Mouse (Mus musculus) hindbrain, embryonic 12.5 days (tissue): ENCODE measurements around the gene Gm49721. TPM values are rescaled to one million over a fixed set of nuclear protein-coding genes. Genes with fewer than 3 reads are reported as not detected.
"Not testable (repeated sequence)": the region's sequence is repeated elsewhere in the genome, so short reads cannot be mapped to it uniquely, and the experiment has no call there.

Source experiments
- ATAC-seq: fragments of 200-750 bp; cut with Nextera tagmentation; 2 replicates; pipeline ENCODE4 v1.8.0; 2017; ENCODE audit warnings: moderate TSS enrichment; ENCODE audit not compliant: low FRiP score
- H3K27ac ChIP-seq: fragments of 300-500 bp; sonication (generic); 2 replicates; pipeline ENCODE4 v1.5.1; 2016; ENCODE audit warnings: mild to moderate bottlenecking
- H3K27me3 ChIP-seq: fragments of 300-500 bp; sonication (generic); 2 replicates; pipeline ENCODE4 v1.6.1; 2016; ENCODE audit warnings: mild to moderate bottlenecking
- H3K36me3 ChIP-seq: fragments of 300-500 bp; sonication (generic); 2 replicates; pipeline ENCODE4 v1.6.1; 2016; ENCODE audit warnings: mild to moderate bottlenecking
- H3K4me1 ChIP-seq: fragments of 300-500 bp; sonication (generic); 2 replicates; pipeline ENCODE4 v1.6.1; 2016
- H3K4me2 ChIP-seq: fragments of 300-500 bp; sonication (generic); replicated peaks from 2 replicates; pipeline ENCODE4 v1.6.1; 2016; ENCODE audit warnings: mild to moderate bottlenecking
- H3K4me3 ChIP-seq: fragments of 300-500 bp; sonication (generic); 2 replicates; pipeline ENCODE4 v1.5.1; 2016; ENCODE audit warnings: mild to moderate bottlenecking
- H3K9ac ChIP-seq: fragments of 300-500 bp; sonication (generic); 2 replicates; pipeline ENCODE4 v1.6.1; 2016; ENCODE audit warnings: mild to moderate bottlenecking, moderate library complexity
- H3K9me3 ChIP-seq: fragments of 300-500 bp; sonication (generic); replicated peaks from 2 replicates; pipeline ENCODE4 v1.6.1; 2016; ENCODE audit warnings: mild to moderate bottlenecking
- WGBS: fragments of 180-500 bp; shearing (Covaris S2); methylation state at CpG from one replicate; pipeline ENCODE4 v1.1.7; 2016; 5-methylcytosine and 5-hydroxymethylcytosine counted together
- polyA plus RNA-seq: library from polyadenylated mRNA; unstranded; fragments of >200 nt; fragmentation: Nextera tagmentation; extraction: Ambion mirVana; gene quantifications from 2 replicates; pipeline ENCODE4 v1.2.1, GENCODE M21; 2016

The Gm49721 gene
- polyA plus RNA-seq, 1 experiment from 2014 or later, result 0.84 TPM

- WGBS, result 58% methylated on average over 3 of the region's 17 CpGs
These were observed 54.8 kb downstream of the Gm49721 start for GRCm38 (mm10) chr17:7033192-7034166.

DNA sequence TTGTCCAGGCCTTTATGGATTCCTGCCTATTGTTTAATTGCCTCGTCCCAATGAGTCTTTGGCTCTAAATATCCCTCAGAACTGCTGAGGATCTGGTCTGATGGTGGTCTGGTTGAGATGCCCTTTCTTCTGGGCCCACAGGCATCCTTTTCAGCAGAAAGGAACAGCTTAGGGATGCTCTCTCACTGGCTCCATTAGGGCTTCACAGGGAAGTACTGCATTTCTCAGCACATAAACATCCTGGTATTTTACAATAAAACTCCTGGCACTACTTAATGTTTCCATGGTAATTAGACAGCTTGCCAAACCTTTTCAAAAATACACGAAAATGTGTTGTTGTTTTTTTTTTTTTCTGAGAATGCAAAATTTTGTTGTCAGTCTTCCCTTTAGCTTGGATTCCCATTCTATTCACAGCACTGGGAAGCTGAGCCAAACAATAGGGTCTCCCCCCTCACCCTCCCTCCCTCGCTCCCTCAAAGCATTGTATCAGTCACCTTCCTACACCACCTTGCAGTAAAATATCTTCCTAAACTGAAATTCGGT, 90.4 kb downstream of the Gm49721 start:
- ATAC-seq, H3K9ac ChIP-seq, H3K36me3 ChIP-seq, H3K4me3 ChIP-seq, H3K4me2 ChIP-seq, H3K27ac ChIP-seq, H3K27me3 ChIP-seq, H3K9me3 ChIP-seq, H3K4me1 ChIP-seq: not testable (repeated sequence)
- WGBS, result 55% methylated on average over 2 of the region's 4 CpGs

More at GRCm38 (mm10) chr17:7033192-7034166, 54.8 kb downstream of the Gm49721 start:
- H3K27me3 ChIP-seq, H3K9ac ChIP-seq, H3K36me3 ChIP-seq, H3K27ac ChIP-seq, H3K4me3 ChIP-seq, H3K9me3 ChIP-seq, ATAC-seq, H3K4me2 ChIP-seq, H3K4me1 ChIP-seq: not testable (repeated sequence)

- not testable (repeated sequence) for H3K4me1 ChIP-seq, H3K27me3 ChIP-seq, H3K4me3 ChIP-seq, H3K9me3 ChIP-seq, ATAC-seq, H3K36me3 ChIP-seq, H3K9ac ChIP-seq, H3K4me2 ChIP-seq, H3K27ac ChIP-seq
- WGBS, result 55% methylated on average over 6 of the region's 7 CpGs
These were observed 91.0 kb downstream of the Gm49721 start for GRCm38 (mm10) chr17:7069561-7070240.

DNA sequence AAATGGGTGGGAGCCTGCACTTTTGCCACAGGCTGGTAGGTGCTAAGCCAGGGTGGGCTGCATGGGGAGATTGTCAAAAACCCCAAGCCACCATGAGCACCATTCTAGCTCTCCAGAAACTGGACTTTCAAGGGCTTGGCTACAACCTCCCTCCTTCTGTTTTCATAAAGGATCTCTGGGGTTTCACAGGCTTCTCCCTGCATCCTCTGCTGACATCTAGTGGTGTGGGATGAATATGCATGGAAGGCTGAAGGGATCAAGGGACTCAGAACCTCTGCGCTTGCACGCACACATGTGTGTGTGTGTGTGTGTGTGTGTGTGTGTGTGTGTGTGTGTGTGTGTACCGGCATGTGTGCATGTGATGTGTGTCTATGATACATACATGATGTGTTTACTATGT, 95.8 kb downstream of the Gm49721 start:
- not testable (repeated sequence) for H3K9me3 ChIP-seq, H3K36me3 ChIP-seq, H3K27ac ChIP-seq, H3K4me2 ChIP-seq, H3K4me3 ChIP-seq, H3K27me3 ChIP-seq, H3K9ac ChIP-seq, H3K4me1 ChIP-seq
- ATAC-seq, result peak; percentile 55
- WGBS, result 55% methylated on average over 3 of the region's 3 CpGs

- H3K27ac ChIP-seq, H3K4me3 ChIP-seq, H3K9ac ChIP-seq, H3K36me3 ChIP-seq, ATAC-seq, H3K4me2 ChIP-seq, H3K9me3 ChIP-seq, H3K4me1 ChIP-seq, H3K27me3 ChIP-seq: not testable (repeated sequence)
- WGBS, result 90% methylated on average over 5 of the region's 6 CpGs
These were observed 96.8 kb downstream of the Gm49721 start for GRCm38 (mm10) chr17:7075519-7075918.

DNA sequence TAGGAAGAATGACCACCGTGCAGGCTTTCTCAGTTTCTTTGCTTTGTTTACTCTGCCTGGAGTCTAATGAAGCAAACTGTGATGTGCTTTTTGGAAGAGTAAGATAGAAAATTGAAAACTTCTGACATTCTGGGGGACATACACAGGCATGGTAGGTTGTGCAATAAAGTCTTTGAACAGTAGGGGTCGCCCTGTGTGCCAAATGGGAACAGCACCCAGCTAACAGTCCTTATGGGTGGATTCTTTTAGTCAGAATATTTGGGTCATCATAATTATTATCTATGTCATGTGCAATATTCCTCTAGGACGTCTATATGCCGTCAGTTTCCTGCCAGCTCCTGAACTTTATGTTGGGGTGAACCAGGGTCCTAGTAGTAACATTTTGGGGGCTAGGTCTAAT, 100.9 kb downstream of the Gm49721 start:
- not testable (repeated sequence) for H3K27me3 ChIP-seq, H3K4me1 ChIP-seq, H3K4me2 ChIP-seq, H3K27ac ChIP-seq, ATAC-seq, H3K4me3 ChIP-seq, H3K9me3 ChIP-seq, H3K36me3 ChIP-seq, H3K9ac ChIP-seq
- 0% methylated on average over 1 of the region's 4 CpGs for WGBS

DNA sequence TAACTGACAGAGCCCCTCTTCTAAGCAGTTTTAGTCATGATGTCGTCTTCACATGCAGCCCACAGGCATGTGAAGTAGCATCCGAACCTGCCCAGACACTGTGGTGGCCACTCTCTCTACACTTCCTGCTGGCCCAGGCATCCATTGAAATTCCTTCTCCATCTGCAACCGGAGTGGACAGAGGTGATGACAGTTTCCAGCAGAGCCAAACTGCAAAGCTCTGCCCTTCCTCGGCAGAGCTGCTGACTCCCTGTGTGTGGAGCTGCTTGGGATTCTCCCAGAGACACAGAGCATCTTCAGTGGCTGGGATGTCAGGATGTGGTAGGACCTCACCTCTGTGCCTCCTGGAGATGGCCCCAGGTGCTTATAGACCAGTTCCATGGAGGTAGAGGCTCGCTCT, 105.8 kb downstream of the Gm49721 start:
- not testable (repeated sequence) for H3K27ac ChIP-seq, H3K4me1 ChIP-seq, H3K4me2 ChIP-seq, H3K27me3 ChIP-seq, H3K9me3 ChIP-seq, ATAC-seq, H3K36me3 ChIP-seq, H3K9ac ChIP-seq, H3K4me3 ChIP-seq
- WGBS, result no CpG with 5 or more reads among the region's 5 CpGs

- ATAC-seq, H3K27ac ChIP-seq: not testable (repeated sequence)
- no CpG with 5 or more reads among the region's 12 CpGs for WGBS
These were observed 106.9 kb downstream of the Gm49721 start for GRCm38 (mm10) chr17:7085469-7086168.

DNA sequence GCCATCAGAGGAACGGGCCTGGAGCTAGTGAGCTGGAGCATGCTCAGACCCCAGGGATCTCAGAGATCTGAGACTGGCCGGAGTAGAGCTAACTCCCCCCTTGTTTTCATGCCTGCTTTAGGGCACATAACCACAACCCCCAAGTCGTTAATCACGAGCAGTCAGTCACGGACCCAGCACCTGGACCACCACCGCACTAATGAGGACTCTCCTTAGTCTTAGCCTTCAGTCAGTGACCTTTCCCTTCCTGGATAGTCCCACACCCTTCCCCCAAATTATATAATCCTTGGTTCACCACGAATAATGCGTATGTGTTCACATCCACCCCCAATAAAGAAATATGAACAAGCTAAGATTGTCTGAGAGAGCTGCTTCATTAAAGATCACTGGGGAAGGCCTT, 108.1 kb downstream of the Gm49721 start:
- not testable (repeated sequence) for H3K27ac ChIP-seq, H3K4me2 ChIP-seq, H3K4me3 ChIP-seq, H3K27me3 ChIP-seq, H3K36me3 ChIP-seq, H3K9ac ChIP-seq, H3K9me3 ChIP-seq, ATAC-seq, H3K4me1 ChIP-seq
- 81% methylated on average over 6 of the region's 8 CpGs for WGBS

More at GRCm38 (mm10) chr17:7085469-7086168, 106.9 kb downstream of the Gm49721 start:
- not testable (repeated sequence) for H3K4me2 ChIP-seq, H3K27me3 ChIP-seq, H3K36me3 ChIP-seq, H3K9me3 ChIP-seq, H3K9ac ChIP-seq, H3K4me1 ChIP-seq, H3K4me3 ChIP-seq

Other genes with a start within 250 kb of the Gm49721 start
- gene Ezr, start 196.1 kb upstream of the Gm49721 start, polyA plus RNA-seq, result 97.9 and 103 TPM in 2 replicates
- 45.4 and 45.7 TPM in 2 replicates for gene Rsph3b, start 30.2 kb upstream of the Gm49721 start, polyA plus RNA-seq
- 46.8 and 51.7 TPM in 2 replicates for gene Tagap1, start 17.7 kb upstream of the Gm49721 start, polyA plus RNA-seq
- gene Rnaset2b, start 8.3 kb upstream of the Gm49721 start, polyA plus RNA-seq, result 115 and 126 TPM in 2 replicates
- gene Gm1604a, start 46.7 kb downstream of the Gm49721 start, polyA plus RNA-seq, result not detected in 2 replicates
- gene Rps6ka2, start 191.2 kb downstream of the Gm49721 start, polyA plus RNA-seq, result 34.3 and 35.2 TPM in 2 replicates